Mouse (Mus musculus) olfactory bulb, adult 2 months (tissue): ENCODE measurements around the gene Ipo9. TPM values are rescaled to one million over a fixed set of nuclear protein-coding genes. Genes with fewer than 3 reads are reported as not detected.
A peak's percentile ranks its signal among the peaks of the same experiment; 100 is the strongest.

Experiments
- H3K27ac ChIP-seq: fragments of 200-500 bp; 2 replicates; pipeline ENCODE4 v1.5.1; 2012; ENCODE audit warnings: low read depth, low read length; ENCODE audit not compliant: insufficient read depth
- H3K4me1 ChIP-seq: fragments of 200-500 bp; 2 replicates; pipeline ENCODE4 v1.6.1; 2012; ENCODE audit warnings: low read length; ENCODE audit not compliant: control insufficient read depth, insufficient read depth
- H3K4me3 ChIP-seq: fragments of 200-500 bp; 2 replicates; pipeline ENCODE4 v1.5.1; 2012; ENCODE audit warnings: mild to moderate bottlenecking, low read depth, low read length, moderate library complexity; ENCODE audit not compliant: insufficient read depth
- CTCF ChIP-seq: fragments of 200-500 bp; IDR thresholded peaks from 2 replicates; pipeline ENCODE4 v1.5.1; 2012; ENCODE audit warnings: low read depth, mild to moderate bottlenecking, low read length, moderate library complexity; ENCODE audit not compliant: insufficient read depth
- POLR2A ChIP-seq: fragments of 200-500 bp; IDR thresholded peaks from 2 replicates; pipeline ENCODE4 v1.6.1; 2012; ENCODE audit warnings: mild to moderate bottlenecking, low read depth, low read length, moderate library complexity; ENCODE audit not compliant: insufficient read depth
- WGBS: fragments of 180-500 bp; shearing (Covaris S2); methylation state at CpG from one replicate; pipeline ENCODE4 v1.1.7; 2018; 5-methylcytosine and 5-hydroxymethylcytosine counted together
- polyA plus RNA-seq: library from polyadenylated mRNA; stranded (reverse); fragments of >200 nt; gene quantifications from 2 replicates; pipeline ENCODE4 v1.2.4, GENCODE M21; 2012; ENCODE audit warnings: low replicate concordance; ENCODE audit not compliant: missing spikeins, insufficient read depth, insufficient read length

Gene Ipo9
- polyA plus RNA-seq, 1 experiment = not detected

GRCm38 (mm10) chr1:135368245-135368644 is 62.1 kb downstream of the Ipo9 start:
- H3K4me1 ChIP-seq = peaks cover 44% of the 10 kb centered on the region
- under 1% methylated on average over 20 of the region's 20 CpGs for WGBS
- TF ChIP-seq CTCF = peak; percentile 83
- 0 out of 2 replicates have a peak, but pooled peaks have one; percentile 23 for TF ChIP-seq POLR2A
- H3K4me3 ChIP-seq = peak overlapping the region; percentile 71
- H3K27ac ChIP-seq = peak overlapping the region; percentile 84; the same call in 1 of the 2 replicates

- TF ChIP-seq POLR2A = no peak
- TF ChIP-seq CTCF = no peak
- no peak overlapping the region for H3K4me3 ChIP-seq
- H3K27ac ChIP-seq = 0 out of 2 replicates have a peak overlapping the region, but pooled peaks have one; percentile 17
- H3K4me1 ChIP-seq = peaks cover 38% of the 10 kb centered on the region
- 63% methylated on average over 8 of the region's 8 CpGs for WGBS
Observed at GRCm38 (mm10) chr1:135367595-135367994, 62.7 kb downstream of the Ipo9 start.

- peak overlapping the region; percentile 79 for H3K27ac ChIP-seq
- H3K4me3 ChIP-seq = no peak overlapping the region
- peaks cover 33% of the 10 kb centered on the region for H3K4me1 ChIP-seq
- 55% methylated on average over 7 of the region's 7 CpGs for WGBS
- no peak for TF ChIP-seq POLR2A
- no peak for TF ChIP-seq CTCF
Observed at GRCm38 (mm10) chr1:135367005-135367404, 63.3 kb downstream of the Ipo9 start.

GRCm38 (mm10) chr1:135366380-135366779 is 63.9 kb downstream of the Ipo9 start:
- H3K27ac ChIP-seq = peak overlapping the region; percentile 12; the same call in 1 of the 2 replicates
- TF ChIP-seq POLR2A (no peak), CTCF (no peak)
- H3K4me1 ChIP-seq = peaks cover 28% of the 10 kb centered on the region
- no peak overlapping the region for H3K4me3 ChIP-seq

- H3K4me3 ChIP-seq = no peak overlapping the region
- WGBS = 87% methylated on average over 8 of the region's 8 CpGs
- H3K4me1 ChIP-seq = peaks cover 16% of the 10 kb centered on the region
- H3K27ac ChIP-seq = no peak overlapping the region
- TF ChIP-seq POLR2A = no peak
- no peak for TF ChIP-seq CTCF
Observed at GRCm38 (mm10) chr1:135363446-135363845, 66.9 kb downstream of the Ipo9 start.

GRCm38 (mm10) chr1:135362115-135362514 is 68.2 kb downstream of the Ipo9 start:
- no peak for TF ChIP-seq POLR2A
- H3K4me1 ChIP-seq = peaks cover 9% of the 10 kb centered on the region
- no peak overlapping the region for H3K4me3 ChIP-seq
- H3K27ac ChIP-seq = no peak overlapping the region

- Histone ChIP-seq H3K4me3 (no peak overlapping the region), H3K27ac (no peak overlapping the region), H3K4me1 (peaks cover 4% of the 10 kb centered on the region; the same call in 1 of the 2 replicates)
- WGBS = 57% methylated on average over 4 of the region's 4 CpGs
- TF ChIP-seq POLR2A = no peak
Observed at GRCm38 (mm10) chr1:135361491-135361890, 68.8 kb downstream of the Ipo9 start.

GRCm38 (mm10) chr1:135359071-135359470 is 71.2 kb downstream of the Ipo9 start:
- 28% methylated on average over 2 of the region's 2 CpGs for WGBS

GRCm38 (mm10) chr1:135351953-135352352 is 78.3 kb downstream of the Ipo9 start:
- WGBS = 78% methylated on average over 3 of the region's 3 CpGs
- Histone ChIP-seq H3K27ac (no peak overlapping the region), H3K4me3 (no peak overlapping the region), H3K4me1 (peaks cover 10% of the 10 kb centered on the region)
- no peak for TF ChIP-seq POLR2A
- no peak for TF ChIP-seq CTCF

More at GRCm38 (mm10) chr1:135359071-135359470, 71.2 kb downstream of the Ipo9 start:
- no peak overlapping the region for H3K4me3 ChIP-seq
- H3K4me1 ChIP-seq = no peaks in the 10 kb centered on the region
- no peak overlapping the region for H3K27ac ChIP-seq
- TF ChIP-seq CTCF (no peak), POLR2A (no peak)
